Comparison of ENCODE assay signal across 18 mouse cellular contexts in genomic region chr14:62347103-62347502, GRCm38 (mm10). TPM values are rescaled to one million over a fixed set of nuclear protein-coding genes. Genes with fewer than 3 reads are reported as not detected.
DNase-seq lines count a peak whose midpoint lies in the region; ATAC-seq lines count a peak whose summit lies in the region.
"Had no signal": no experiment of that assay in that cellular context is flagged by ENCODE, and none has a peak within 500 bp of the region (broad histone marks: within the 10 kb centered on the region; RNA-seq: fewer than 3 reads in every experiment).

No protein-coding gene starts in this region.

- no peak for ATAC-seq in hindbrain, embryonic 16.5 days
- no peak for ATAC-seq in hindbrain, embryonic 14.5 days (ENCODE audit: low FRiP score)
- no peak for ATAC-seq in heart, embryonic 13.5 days (ENCODE audit: extremely low read depth, insufficient number of reproducible peaks, low FRiP score, low TSS enrichment)
- ATAC-seq: forebrain, embryonic 13.5 days; intestine, embryonic 15.5 days had no signal

- no peaks in the 10 kb centered on the region for H3K9me3 ChIP-seq in hindbrain, embryonic 16.5 days (ENCODE audit: control insufficient read depth, low read length)
- no peaks in the 10 kb centered on the region for H3K9me3 ChIP-seq in hindbrain, embryonic 14.5 days (ENCODE audit: control insufficient read depth, low read length)
- no peaks in the 10 kb centered on the region for H3K9me3 ChIP-seq in heart, embryonic 13.5 days
- H3K9me3 ChIP-seq: embryonic facial prominence, embryonic 15.5 days; forebrain, embryonic 13.5 days; G1E; intestine, embryonic 15.5 days; lung, embryonic 15.5 days; midbrain, embryonic 10.5 days had no signal

- no peak overlapping the region for H3K9ac ChIP-seq in hindbrain, embryonic 16.5 days (ENCODE audit: low read depth, low read length)
- no peak overlapping the region for H3K9ac ChIP-seq in hindbrain, embryonic 14.5 days
- H3K9ac ChIP-seq in heart, embryonic 13.5 days = peak overlapping the region; percentile 24; the same call in 1 of the 2 replicates
- H3K9ac ChIP-seq: embryonic facial prominence, embryonic 15.5 days; intestine, embryonic 15.5 days; lung, embryonic 15.5 days had no signal

- H3K27ac ChIP-seq in hindbrain, embryonic 16.5 days (ENCODE audit: low read depth, low read length) = no peak overlapping the region
- no peak overlapping the region for H3K27ac ChIP-seq in hindbrain, embryonic 14.5 days
- no peak overlapping the region for H3K27ac ChIP-seq in heart, embryonic 13.5 days (replicated peaks)
- H3K27ac ChIP-seq: embryonic facial prominence, embryonic 15.5 days; intestine, embryonic 15.5 days; left cerebral cortex, adult 2 months; lung, embryonic 15.5 days; midbrain, embryonic 10.5 days had no signal

- no peaks in the 10 kb centered on the region for H3K27me3 ChIP-seq in hindbrain, embryonic 16.5 days (replicated peaks; ENCODE audit: control insufficient read depth, insufficient read depth, low read length)
- H3K27me3 ChIP-seq in hindbrain, embryonic 14.5 days (ENCODE audit: control insufficient read depth, insufficient read depth, low read length) = no peaks in the 10 kb centered on the region
- H3K27me3 ChIP-seq in heart, embryonic 13.5 days (replicated peaks) = no peaks in the 10 kb centered on the region
- H3K27me3 ChIP-seq: embryonic facial prominence, embryonic 15.5 days; forebrain, embryonic 13.5 days; intestine, embryonic 15.5 days; lung, embryonic 15.5 days had no signal

- DNase-seq in hindbrain, embryonic 14.5 days (ENCODE audit: low spot score) = no peak
- peak; percentile 35 to 43 for DNase-seq in B cell, adult 2 months
- DNase-seq in CD4-positive, CD25-positive, alpha-beta regulatory T cell, adult 2 months (ENCODE audit: low read depth, low spot score) = peak; percentile 28
- DNase-seq in left cerebral cortex, adult 11 months (ENCODE audit: low spot score) = no peak
- no peak for DNase-seq in adrenal gland, adult 2 months
- DNase-seq in urinary bladder, postnatal 25 days (ENCODE audit: low spot score) = no peak
- DNase-seq: cerebellum, postnatal 25 days; gastrocnemius, postnatal 10 days; kidney, postnatal 25 days had no signal

- H3K4me2 ChIP-seq in hindbrain, embryonic 16.5 days (ENCODE audit: low read length) = peak overlapping the region; percentile 12; the same call in 1 of the 2 replicates
- H3K4me2 ChIP-seq in hindbrain, embryonic 14.5 days (replicated peaks) = no peak overlapping the region
- no peak overlapping the region; the same call in 1 of the 2 replicates for H3K4me2 ChIP-seq in heart, embryonic 13.5 days
- H3K4me2 ChIP-seq: embryonic facial prominence, embryonic 15.5 days; intestine, embryonic 15.5 days; lung, embryonic 15.5 days had no signal

- no peak overlapping the region for H3K4me3 ChIP-seq in hindbrain, embryonic 16.5 days (ENCODE audit: low read length)
- H3K4me3 ChIP-seq in hindbrain, embryonic 14.5 days (replicated peaks; ENCODE audit: low read length) = no peak overlapping the region
- H3K4me3 ChIP-seq in heart, embryonic 13.5 days = no peak overlapping the region
- H3K4me3 ChIP-seq: embryonic facial prominence, embryonic 15.5 days; forebrain, embryonic 13.5 days; intestine, embryonic 15.5 days; left cerebral cortex, adult 2 months; lung, embryonic 15.5 days; midbrain, embryonic 10.5 days had no signal

- H3K4me1 ChIP-seq in hindbrain, embryonic 16.5 days (ENCODE audit: control insufficient read depth, insufficient read depth, low read depth, low read length) = peaks cover 6% of the 10 kb centered on the region
- H3K4me1 ChIP-seq in hindbrain, embryonic 14.5 days (replicated peaks; ENCODE audit: control insufficient read depth, insufficient read depth, low read length) = peaks cover 5% of the 10 kb centered on the region
- peaks cover 30% of the 10 kb centered on the region for H3K4me1 ChIP-seq in heart, embryonic 13.5 days

- H3K36me3 ChIP-seq in hindbrain, embryonic 16.5 days (ENCODE audit: control insufficient read depth, insufficient read depth, low read length) = no peaks in the 10 kb centered on the region
- H3K36me3 ChIP-seq in hindbrain, embryonic 14.5 days (replicated peaks; ENCODE audit: control insufficient read depth, insufficient read depth) = no peaks in the 10 kb centered on the region
- H3K36me3 ChIP-seq in heart, embryonic 13.5 days = peaks cover 27% of the 10 kb centered on the region
- H3K36me3 ChIP-seq: embryonic facial prominence, embryonic 15.5 days; intestine, embryonic 15.5 days had no signal

- 66% methylated on average over 7 of the region's 7 CpGs for WGBS in hindbrain, embryonic 16.5 days
- WGBS in hindbrain, embryonic 14.5 days = 82% methylated on average over 7 of the region's 7 CpGs
- WGBS in heart, embryonic 13.5 days = 75% methylated on average over 7 of the region's 7 CpGs

RNA-seq across cellular contexts. Expression of gene Dleu7, which starts 54.3 kb away (rescaled TPM):
- 15.0 and 21.7 TPM in 2 replicates for polyA plus RNA-seq in hindbrain, embryonic 16.5 days (2015; fragmentation: Nextera tagmentation; extraction: Ambion mirVana)
- polyA plus RNA-seq in hindbrain, embryonic 14.5 days (2014; fragmentation: Nextera tagmentation; extraction: Ambion mirVana) = 15.8 and 22.0 TPM in 2 replicates
- polyA plus RNA-seq in heart, embryonic 13.5 days (2015; fragmentation: Nextera tagmentation; extraction: Ambion mirVana) = 1.1 and 1.2 TPM in 2 replicates
- under 1 TPM in 1 of 2 experiments, not detected in 1; 0.24 TPM for total RNA-seq in adrenal gland, adult 2 months (2021)
- 0.20 TPM in 1 of 2 replicates, not detected in the other for polyA plus RNA-seq in adrenal gland, adult 2 months (2012; rRNA removed)
- total RNA-seq: G1E had no signal
- polyA plus RNA-seq: G1E had no signal

RNA-seq across cellular contexts. Expression of gene Rnaseh2b, which starts 54.7 kb away (rescaled TPM):
- 28.1 and 28.9 TPM in 2 replicates for polyA plus RNA-seq in hindbrain, embryonic 16.5 days (2015; fragmentation: Nextera tagmentation; extraction: Ambion mirVana)
- 26.2 and 29.7 TPM in 2 replicates for polyA plus RNA-seq in hindbrain, embryonic 14.5 days (2014; fragmentation: Nextera tagmentation; extraction: Ambion mirVana)
- 53.4 and 59.4 TPM in 2 replicates for polyA plus RNA-seq in heart, embryonic 13.5 days (2015; fragmentation: Nextera tagmentation; extraction: Ambion mirVana)
- 10 to 100 TPM; 15.0 to 17.3 TPM for total RNA-seq in adrenal gland, adult 2 months (2021)
- polyA plus RNA-seq in adrenal gland, adult 2 months (2012; rRNA removed) = 0.65 and 0.92 TPM in 2 replicates

Comparison
In these comparisons a context has a peak if more than half of its experiments do, and no peak if none do; other contexts are left out.
1. DNase-seq: peak in B cell, adult 2 months (2 of 2) and CD4-positive, CD25-positive, alpha-beta regulatory T cell, adult 2 months (single experiment); none in hindbrain, embryonic 14.5 days (single experiment), left cerebral cortex, adult 11 months (single experiment), adrenal gland, adult 2 months (single experiment) and urinary bladder, postnatal 25 days (single experiment).
2. RNA of gene Rnaseh2b, which starts 54.7 kb away (polyA plus RNA-seq): 53.4 to 59.4 TPM in heart, embryonic 13.5 days, 26.2 to 29.7 TPM in hindbrain, embryonic 14.5 days and 28.1 to 28.9 TPM in hindbrain, embryonic 16.5 days; 0.65 to 0.92 TPM in adrenal gland, adult 2 months; every median in the first group is over 10 times any median in the second.